Mouse (Mus musculus) lung, adult 2 months (tissue): ENCODE results near the gene Sept1.

ENCODE experiments used
- CTCF ChIP-seq: fragments of 200-500 bp; IDR thresholded peaks from 2 replicates; pipeline ENCODE4 v1.5.1; 2011; ENCODE audit warnings: mild to moderate bottlenecking, low read length, control low read depth; ENCODE audit not compliant: insufficient read depth
- POLR2A ChIP-seq: fragments of 200-500 bp; IDR thresholded peaks from 2 replicates; pipeline ENCODE4 v1.6.1; 2011; ENCODE audit warnings: low read depth, mild to moderate bottlenecking, control low read depth, low read length, borderline replicate concordance; ENCODE audit errors: extremely low read depth

DNA sequence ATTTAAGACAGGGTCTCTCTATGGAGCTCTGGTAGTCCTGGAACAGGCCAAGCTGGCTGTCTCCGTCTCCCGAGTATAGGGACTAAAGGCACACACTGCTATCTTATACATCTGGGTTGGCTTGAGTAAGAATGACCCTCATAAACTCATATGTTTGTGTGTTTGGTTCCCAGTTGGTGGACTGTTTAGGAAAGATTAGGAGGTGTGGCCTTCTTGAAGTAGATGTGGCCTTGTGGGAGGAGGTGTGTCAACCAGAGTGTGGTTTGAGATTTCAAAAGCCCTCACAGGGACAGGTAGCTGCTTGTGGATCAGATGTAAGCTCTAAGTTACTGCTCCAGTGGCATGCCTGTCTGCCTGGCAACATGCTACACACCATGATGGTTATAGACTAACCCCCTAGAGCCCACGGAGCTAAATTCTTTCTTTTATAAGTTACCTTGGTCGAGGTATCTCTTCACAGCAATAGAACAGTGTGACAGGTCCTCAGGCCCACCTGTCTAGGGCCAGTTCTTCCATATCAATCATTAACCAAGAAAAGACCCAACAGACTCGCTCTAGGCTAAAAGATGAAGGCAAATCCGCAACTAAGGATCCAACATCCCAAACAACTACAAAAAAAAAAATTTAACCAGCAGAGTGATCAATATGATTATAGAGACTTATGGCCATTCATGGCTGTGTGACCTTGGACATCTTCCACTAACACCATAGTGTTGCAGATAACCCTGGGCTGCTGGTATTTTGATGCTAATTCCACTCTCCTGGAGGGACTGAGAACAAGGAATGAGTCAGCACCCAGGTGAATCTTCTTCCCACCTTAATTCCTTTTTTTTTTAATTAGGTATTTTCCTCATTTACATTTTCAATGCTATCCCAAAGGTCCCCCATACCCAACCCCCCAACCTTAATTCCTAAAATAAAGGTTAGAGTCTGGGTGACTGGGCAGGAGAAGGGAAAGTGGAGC lies 9.1 kb downstream of the Sept1 start:
- no peak for TF ChIP-seq CTCF
- no peak for TF ChIP-seq POLR2A
